ENCODE assay signal across 8 mouse cellular contexts in the genomic region with DNA sequence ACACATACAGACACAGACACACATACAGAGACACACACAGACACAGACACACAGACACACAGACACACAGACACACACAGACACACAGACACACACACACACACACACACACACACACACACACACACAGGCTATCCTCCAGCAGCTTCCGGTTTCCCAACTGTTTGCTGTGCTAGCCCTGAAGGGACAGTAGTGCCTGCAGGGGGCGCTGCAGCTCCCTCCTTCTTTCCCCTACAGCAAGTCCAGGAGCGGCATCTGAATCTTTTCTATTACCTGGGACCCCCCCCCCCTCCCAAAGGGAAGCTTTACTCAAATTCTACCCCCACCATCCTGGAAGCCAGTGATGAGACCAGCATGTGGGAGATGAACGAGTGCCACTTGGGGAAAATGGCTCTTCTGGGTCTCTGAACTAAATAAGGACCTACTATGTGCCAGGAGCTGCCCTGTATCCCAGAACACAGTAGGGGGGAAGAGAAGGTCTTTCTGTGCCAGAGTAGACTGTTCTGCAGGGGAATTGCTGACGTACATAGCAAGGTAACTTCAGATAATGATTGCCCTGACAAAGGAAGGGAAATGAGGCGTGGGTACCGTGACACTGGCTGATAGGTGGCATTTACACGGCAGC. TPM values are rescaled to one million over a fixed set of nuclear protein-coding genes. Genes with fewer than 3 reads are reported as not detected.
DNase-seq lines count a peak whose midpoint lies in the region; ATAC-seq and TF ChIP-seq lines count a peak whose summit lies in the region.

No protein-coding gene starts in this region.

- H3K9me3 ChIP-seq in intestine, postnatal 0 days (ENCODE audit: control insufficient read depth) = no peaks in the 10 kb centered on the region
- H3K9me3 ChIP-seq in intestine, embryonic 15.5 days = no peaks in the 10 kb centered on the region

- no peaks in the 10 kb centered on the region for H3K4me1 ChIP-seq in intestine, postnatal 0 days (replicated peaks; ENCODE audit: control insufficient read depth, insufficient read depth, low read length)
- peaks cover 14% of the 10 kb centered on the region; the same call in 1 of the 2 replicates for H3K4me1 ChIP-seq in intestine, embryonic 15.5 days (replicated peaks)
- peaks cover 6% of the 10 kb centered on the region; the same call in 1 of the 2 replicates for H3K4me1 ChIP-seq in small intestine, adult 2 months (ENCODE audit: control insufficient read depth, insufficient read depth, insufficient read length, low read length)

- 68% methylated on average over 8 of the region's 8 CpGs for WGBS in intestine, postnatal 0 days
- 73% methylated on average over 8 of the region's 8 CpGs for WGBS in intestine, embryonic 15.5 days
- 69% methylated on average over 8 of the region's 8 CpGs for WGBS in small intestine, adult 2 months

- TF ChIP-seq CTCF in intestine, postnatal 0 days (IDR thresholded peaks at IDR 0.05; ENCODE audit: low read depth) = peak; percentile 61
- TF ChIP-seq CTCF in small intestine, adult 2 months (IDR thresholded peaks at IDR 0.05; ENCODE audit: extremely low read depth, insufficient read length, insufficient replicate concordance, low read depth, low read length) = peak; percentile 24; the same call in 1 of the 2 replicates

- no peak overlapping the region for H3K4me3 ChIP-seq in intestine, postnatal 0 days (ENCODE audit: low read depth, low read length)
- H3K4me3 ChIP-seq in intestine, embryonic 15.5 days (replicated peaks) = no peak overlapping the region
- no peak overlapping the region for H3K4me3 ChIP-seq in small intestine, adult 2 months (ENCODE audit: low read depth, low read length)

- no peak for TF ChIP-seq POLR2A in small intestine, adult 2 months (IDR thresholded peaks at IDR 0.05; ENCODE audit: low read depth, low read length)

- no peak overlapping the region for H3K27ac ChIP-seq in intestine, postnatal 0 days (ENCODE audit: low read depth, low read length)
- no peak overlapping the region for H3K27ac ChIP-seq in intestine, embryonic 15.5 days
- H3K27ac ChIP-seq in small intestine, adult 2 months (ENCODE audit: insufficient read depth, low read depth, low read length) = no peak overlapping the region

- no peak overlapping the region for H3K4me2 ChIP-seq in intestine, postnatal 0 days (replicated peaks; ENCODE audit: low read depth)
- H3K4me2 ChIP-seq in intestine, embryonic 15.5 days (replicated peaks) = no peak overlapping the region

- H3K27me3 ChIP-seq in intestine, postnatal 0 days (replicated peaks; ENCODE audit: control insufficient read depth, insufficient read depth, low read length) = no peaks in the 10 kb centered on the region
- no peaks in the 10 kb centered on the region for H3K27me3 ChIP-seq in intestine, embryonic 15.5 days (replicated peaks)
- H3K27me3 ChIP-seq in small intestine, adult 2 months (ENCODE audit: control insufficient read depth, insufficient read depth, low read length) = peaks cover 5% of the 10 kb centered on the region; the same call in 1 of the 2 replicates

- no peaks in the 10 kb centered on the region for H3K36me3 ChIP-seq in intestine, postnatal 0 days (ENCODE audit: control insufficient read depth, insufficient read depth)
- H3K36me3 ChIP-seq in intestine, embryonic 15.5 days = no peaks in the 10 kb centered on the region
- no peaks in the 10 kb centered on the region for H3K36me3 ChIP-seq in small intestine, adult 2 months (ENCODE audit: control insufficient read depth, insufficient read depth, low read length)

- ATAC-seq in intestine, postnatal 0 days = no peak
- no peak for ATAC-seq in intestine, embryonic 15.5 days

- DNase-seq in adrenal gland, postnatal 10 days = peak; percentile 72
- no peak for DNase-seq in adrenal gland, postnatal 4 days (ENCODE audit: low spot score in 2 of 2)
- peak; percentile 74 for DNase-seq in right cerebral cortex, postnatal 4 days
- DNase-seq in right cerebral cortex, postnatal 25 days = no peak
- DNase-seq in urinary bladder, postnatal 4 days (ENCODE audit: low spot score in 2 of 2) = no peak

- no peak overlapping the region for H3K9ac ChIP-seq in intestine, postnatal 0 days (ENCODE audit: low read depth, low read length)
- no peak overlapping the region for H3K9ac ChIP-seq in intestine, embryonic 15.5 days

RNA-seq across cellular contexts. Expression of a gene that starts 4.1 kb away (rescaled TPM):
- 10 to 100 TPM; 30.8 to 32.9 TPM for total RNA-seq in adrenal gland, postnatal 10 days (2021)
- 10 to 100 TPM; 49.4 to 52.7 TPM for total RNA-seq in adrenal gland, postnatal 4 days (2021)
- 5.7 and 6.8 TPM in 2 replicates for polyA plus RNA-seq in intestine, postnatal 0 days (2015; fragmentation: Nextera tagmentation; extraction: Ambion mirVana)
- 15.3 and 25.1 TPM in 2 replicates for polyA plus RNA-seq in intestine, embryonic 15.5 days (2015; fragmentation: Nextera tagmentation; extraction: Ambion mirVana)
- 4.5 and 4.8 TPM in 2 replicates for polyA plus RNA-seq in small intestine, adult 2 months (2012; rRNA removed)

RNA-seq across cellular contexts. Expression of a gene that starts 20.9 kb away (rescaled TPM):
- total RNA-seq in adrenal gland, postnatal 10 days (2021) = 100 to 1,000 TPM in 1 of 2 experiments, 10 to 100 TPM in 1; 99.7 to 124 TPM
- total RNA-seq in adrenal gland, postnatal 4 days (2021) = 100 to 1,000 TPM; 123 to 134 TPM
- polyA plus RNA-seq in intestine, postnatal 0 days (2015; fragmentation: Nextera tagmentation; extraction: Ambion mirVana) = 84.5 and 88.1 TPM in 2 replicates
- polyA plus RNA-seq in intestine, embryonic 15.5 days (2015; fragmentation: Nextera tagmentation; extraction: Ambion mirVana) = 88.3 and 96.4 TPM in 2 replicates
- 39.4 and 55.7 TPM in 2 replicates for polyA plus RNA-seq in small intestine, adult 2 months (2012; rRNA removed)

RNA-seq across cellular contexts. Expression of a gene that starts 45.3 kb away (rescaled TPM):
- total RNA-seq in adrenal gland, postnatal 10 days (2021) = 1 to 10 TPM; 2.4 to 3.1 TPM
- 1 to 10 TPM; 4.7 to 5.4 TPM for total RNA-seq in adrenal gland, postnatal 4 days (2021)
- polyA plus RNA-seq in intestine, postnatal 0 days (2015; fragmentation: Nextera tagmentation; extraction: Ambion mirVana) = 3.8 TPM in 2 replicates
- 16.0 and 18.0 TPM in 2 replicates for polyA plus RNA-seq in intestine, embryonic 15.5 days (2015; fragmentation: Nextera tagmentation; extraction: Ambion mirVana)
- polyA plus RNA-seq in small intestine, adult 2 months (2012; rRNA removed) = 0.08 and 0.44 TPM in 2 replicates

RNA-seq across cellular contexts. Expression of a gene that starts 59.6 kb away (rescaled TPM):
- 10 to 100 TPM; 23.5 to 28.6 TPM for total RNA-seq in adrenal gland, postnatal 10 days (2021)
- 10 to 100 TPM; 36.8 to 40.5 TPM for total RNA-seq in adrenal gland, postnatal 4 days (2021)
- polyA plus RNA-seq in intestine, postnatal 0 days (2015; fragmentation: Nextera tagmentation; extraction: Ambion mirVana) = 62.6 and 70.3 TPM in 2 replicates
- 11.5 TPM in 2 replicates for polyA plus RNA-seq in intestine, embryonic 15.5 days (2015; fragmentation: Nextera tagmentation; extraction: Ambion mirVana)
- 31.2 and 45.7 TPM in 2 replicates for polyA plus RNA-seq in small intestine, adult 2 months (2012; rRNA removed)

Comparison
In these comparisons a context has a peak if more than half of its experiments do, and no peak if none do; other contexts are left out.
1. DNase-seq: peak in adrenal gland, postnatal 10 days (single experiment) and right cerebral cortex, postnatal 4 days (single experiment); none in adrenal gland, postnatal 4 days (0 of 2), right cerebral cortex, postnatal 25 days (single experiment) and urinary bladder, postnatal 4 days (0 of 2).